Mouse (Mus musculus): ENCODE measurements around the gene Dpp6. TPM values are rescaled to one million over a fixed set of nuclear protein-coding genes. Genes with fewer than 3 reads are reported as not detected.

Gene Dpp6
- polyA plus RNA-seq, 1 experiment from 2014 or later: 3.1 TPM

GRCm38 (mm10) chr5:27108221-27108620, 291.2 kb downstream of the Dpp6 start:
- WGBS: 94% methylated on average over 1 of the region's 1 CpGs

DNA sequence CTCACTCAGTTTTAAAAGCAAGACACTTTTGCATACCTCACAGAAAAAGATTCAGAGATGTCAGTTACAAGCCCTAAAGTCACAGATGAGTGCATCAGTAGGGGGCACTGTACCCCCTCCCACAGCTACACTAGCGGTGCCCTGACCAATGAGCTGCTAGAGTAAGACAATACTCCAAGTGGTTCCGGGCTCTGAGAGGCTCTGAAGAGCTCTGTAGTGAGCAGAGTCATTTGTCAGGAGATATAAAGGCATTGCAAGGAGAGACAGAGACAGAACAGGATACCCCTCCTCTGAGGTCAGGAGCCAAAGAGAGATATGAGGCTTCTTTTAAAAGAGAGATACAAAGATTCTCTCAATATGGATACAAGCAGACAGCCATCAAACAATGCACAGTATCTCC, 305.5 kb downstream of the Dpp6 start:
- Histone ChIP-seq H3K9me3 (ENCODE audit: control insufficient read depth, low read depth, low read length) (no peaks in the 10 kb centered on the region), H3K27me3 (ENCODE audit: control insufficient read depth, insufficient read depth, low read length) (no peaks in the 10 kb centered on the region), H3K4me1 (ENCODE audit: control insufficient read depth, insufficient read depth, low read length) (no peaks in the 10 kb centered on the region), H3K4me3 (ENCODE audit: low read depth, low read length) (no peak overlapping the region), H3K27ac (ENCODE audit: low read length) (no peak overlapping the region), H3K36me3 (ENCODE audit: control insufficient read depth, insufficient read depth, low read length) (no peaks in the 10 kb centered on the region), H3K4me2 (replicated peaks; ENCODE audit: low read depth, low read length) (no peak overlapping the region), H3K9ac (replicated peaks; ENCODE audit: low read depth, low read length) (no peak overlapping the region)
- 24% methylated on average over 2 of the region's 2 CpGs for WGBS
- no peak for ATAC-seq (ENCODE audit: insufficient number of reproducible peaks, insufficient read depth, low FRiP score, low read depth)

More at GRCm38 (mm10) chr5:27108221-27108620, 291.2 kb downstream of the Dpp6 start:
- no peaks in the 10 kb centered on the region for H3K4me1 ChIP-seq (ENCODE audit: control insufficient read depth, insufficient read depth, low read length)
- no peak for ATAC-seq (ENCODE audit: insufficient number of reproducible peaks, insufficient read depth, low FRiP score, low read depth)
- no peaks in the 10 kb centered on the region for H3K36me3 ChIP-seq (ENCODE audit: control insufficient read depth, insufficient read depth, low read length)
- H3K9ac ChIP-seq (replicated peaks; ENCODE audit: low read depth, low read length): no peak overlapping the region
- H3K9me3 ChIP-seq (ENCODE audit: control insufficient read depth, low read depth, low read length): no peaks in the 10 kb centered on the region
- H3K27ac ChIP-seq (ENCODE audit: low read length): no peak overlapping the region
- H3K27me3 ChIP-seq (ENCODE audit: control insufficient read depth, insufficient read depth, low read length): no peaks in the 10 kb centered on the region
- no peak overlapping the region for H3K4me3 ChIP-seq (ENCODE audit: low read depth, low read length)
- H3K4me2 ChIP-seq (replicated peaks; ENCODE audit: low read depth, low read length): no peak overlapping the region

DNA sequence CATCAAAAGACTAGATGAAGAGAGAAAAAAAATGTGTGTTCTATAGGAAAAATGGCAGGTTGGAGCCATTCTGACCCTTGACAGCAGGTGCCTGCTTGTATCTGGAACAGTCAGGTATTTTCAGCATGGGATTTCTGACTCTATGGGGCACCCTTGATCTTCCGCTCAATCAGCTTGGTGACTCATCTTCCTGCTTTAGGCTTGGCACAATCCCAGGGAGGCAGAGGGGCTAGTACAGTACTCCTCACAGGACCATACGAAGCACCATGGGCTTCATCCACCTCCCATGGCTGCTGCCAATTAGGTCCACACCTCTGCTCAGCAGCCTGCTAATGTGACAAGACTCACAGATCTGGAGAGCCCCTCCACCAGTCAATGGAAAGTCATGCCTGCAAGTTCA, 305.9 kb downstream of the Dpp6 start:
- Histone ChIP-seq H3K4me2 (replicated peaks; ENCODE audit: low read depth, low read length) (no peak overlapping the region), H3K27me3 (ENCODE audit: control insufficient read depth, insufficient read depth, low read length) (no peaks in the 10 kb centered on the region), H3K36me3 (ENCODE audit: control insufficient read depth, insufficient read depth, low read length) (no peaks in the 10 kb centered on the region), H3K4me1 (ENCODE audit: control insufficient read depth, insufficient read depth, low read length) (no peaks in the 10 kb centered on the region), H3K27ac (ENCODE audit: low read length) (no peak overlapping the region), H3K9me3 (ENCODE audit: control insufficient read depth, low read depth, low read length) (no peaks in the 10 kb centered on the region), H3K9ac (replicated peaks; ENCODE audit: low read depth, low read length) (no peak overlapping the region), H3K4me3 (ENCODE audit: low read depth, low read length) (no peak overlapping the region)
- 92% methylated on average over 2 of the region's 2 CpGs for WGBS
- ATAC-seq (ENCODE audit: insufficient number of reproducible peaks, insufficient read depth, low FRiP score, low read depth): no peak

- H3K27me3 ChIP-seq (ENCODE audit: control insufficient read depth, insufficient read depth, low read length): no peaks in the 10 kb centered on the region
- H3K36me3 ChIP-seq (ENCODE audit: control insufficient read depth, insufficient read depth, low read length): no peaks in the 10 kb centered on the region
- 75% methylated on average over 4 of the region's 4 CpGs for WGBS
- H3K4me1 ChIP-seq (ENCODE audit: control insufficient read depth, insufficient read depth, low read length): no peaks in the 10 kb centered on the region
- no peak overlapping the region for H3K27ac ChIP-seq (ENCODE audit: low read length)
- no peaks in the 10 kb centered on the region for H3K9me3 ChIP-seq (ENCODE audit: control insufficient read depth, low read depth, low read length)
- no peak overlapping the region for H3K4me3 ChIP-seq (ENCODE audit: low read depth, low read length)
- H3K9ac ChIP-seq (replicated peaks; ENCODE audit: low read depth, low read length): no peak overlapping the region
- no peak overlapping the region for H3K4me2 ChIP-seq (replicated peaks; ENCODE audit: low read depth, low read length)
- no peak for ATAC-seq (ENCODE audit: insufficient number of reproducible peaks, insufficient read depth, low FRiP score, low read depth)
Measured at GRCm38 (mm10) chr5:27126034-27126433, 309.0 kb downstream of the Dpp6 start.

DNA sequence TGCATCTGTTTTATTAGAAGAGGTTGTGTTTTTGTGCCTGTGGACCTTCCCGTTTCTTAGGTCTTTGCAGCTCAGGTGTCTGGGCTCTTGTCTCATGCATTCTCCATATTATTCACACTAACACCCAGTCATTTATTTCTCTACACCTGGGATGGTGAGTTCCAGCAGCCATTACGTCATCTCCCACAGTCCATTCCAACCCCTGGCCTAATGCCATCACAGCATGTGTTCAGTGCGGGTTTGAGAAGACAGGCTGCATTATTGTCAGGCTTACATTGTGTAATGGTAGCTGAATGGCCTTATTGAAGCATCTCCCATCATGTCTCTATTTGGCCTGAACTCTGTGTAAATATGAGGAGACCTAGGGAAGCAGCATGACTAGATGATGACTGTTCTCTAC, 316.2 kb downstream of the Dpp6 start:
- Histone ChIP-seq H3K4me1 (ENCODE audit: control insufficient read depth, insufficient read depth, low read length) (no peaks in the 10 kb centered on the region), H3K4me2 (replicated peaks; ENCODE audit: low read depth, low read length) (no peak overlapping the region), H3K9ac (replicated peaks; ENCODE audit: low read depth, low read length) (no peak overlapping the region), H3K27me3 (ENCODE audit: control insufficient read depth, insufficient read depth, low read length) (no peaks in the 10 kb centered on the region), H3K9me3 (ENCODE audit: control insufficient read depth, low read depth, low read length) (no peaks in the 10 kb centered on the region), H3K4me3 (ENCODE audit: low read depth, low read length) (no peak overlapping the region), H3K27ac (ENCODE audit: low read length) (no peak overlapping the region), H3K36me3 (ENCODE audit: control insufficient read depth, insufficient read depth, low read length) (no peaks in the 10 kb centered on the region)
- 71% methylated on average over 3 of the region's 3 CpGs for WGBS
- ATAC-seq (ENCODE audit: insufficient number of reproducible peaks, insufficient read depth, low FRiP score, low read depth): no peak

DNA sequence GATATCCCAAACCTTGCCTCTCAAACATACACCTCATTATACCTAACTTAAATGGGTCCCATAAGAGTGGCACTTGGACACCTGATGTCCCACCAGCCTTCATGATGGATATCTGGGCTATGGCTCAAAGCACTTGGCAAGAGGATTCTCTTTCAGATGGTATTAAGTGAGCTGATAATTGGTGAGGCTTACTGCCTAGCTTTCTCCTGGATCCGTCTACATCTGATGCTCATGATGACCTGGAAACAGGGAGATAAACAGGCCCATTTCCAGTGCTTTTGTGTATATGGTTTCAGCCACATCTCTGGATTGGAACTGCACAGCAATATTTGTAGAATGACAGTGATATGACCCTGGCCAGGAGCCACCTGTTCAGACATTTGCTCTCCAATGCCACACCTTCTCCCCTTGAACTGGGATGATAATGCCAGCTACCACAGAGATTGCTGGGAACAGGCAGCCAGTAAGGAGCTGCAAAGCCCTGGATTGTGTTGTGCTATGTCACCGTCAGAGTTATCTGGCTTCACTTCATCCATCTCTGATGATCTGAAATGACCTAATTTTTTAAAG, 317.5 kb downstream of the Dpp6 start:
- Histone ChIP-seq H3K9me3 (ENCODE audit: control insufficient read depth, low read depth, low read length) (no peaks in the 10 kb centered on the region), H3K36me3 (ENCODE audit: control insufficient read depth, insufficient read depth, low read length) (no peaks in the 10 kb centered on the region), H3K4me1 (ENCODE audit: control insufficient read depth, insufficient read depth, low read length) (no peaks in the 10 kb centered on the region), H3K4me3 (ENCODE audit: low read depth, low read length) (no peak overlapping the region), H3K4me2 (replicated peaks; ENCODE audit: low read depth, low read length) (no peak overlapping the region), H3K27ac (ENCODE audit: low read length) (no peak overlapping the region), H3K27me3 (ENCODE audit: control insufficient read depth, insufficient read depth, low read length) (no peaks in the 10 kb centered on the region), H3K9ac (replicated peaks; ENCODE audit: low read depth, low read length) (no peak overlapping the region)
- no peak for ATAC-seq (ENCODE audit: insufficient number of reproducible peaks, insufficient read depth, low FRiP score, low read depth)
- 77% methylated on average over 2 of the region's 2 CpGs for WGBS

- Histone ChIP-seq H3K4me1 (ENCODE audit: control insufficient read depth, insufficient read depth, low read length) (no peaks in the 10 kb centered on the region), H3K4me3 (ENCODE audit: low read depth, low read length) (no peak overlapping the region), H3K36me3 (ENCODE audit: control insufficient read depth, insufficient read depth, low read length) (no peaks in the 10 kb centered on the region), H3K9ac (replicated peaks; ENCODE audit: low read depth, low read length) (no peak overlapping the region), H3K27me3 (ENCODE audit: control insufficient read depth, insufficient read depth, low read length) (no peaks in the 10 kb centered on the region), H3K27ac (ENCODE audit: low read length) (no peak overlapping the region), H3K4me2 (replicated peaks; ENCODE audit: low read depth, low read length) (no peak overlapping the region), H3K9me3 (ENCODE audit: control insufficient read depth, low read depth, low read length) (no peaks in the 10 kb centered on the region)
- WGBS: 73% methylated on average over 6 of the region's 6 CpGs
- ATAC-seq (ENCODE audit: insufficient number of reproducible peaks, insufficient read depth, low FRiP score, low read depth): no peak
Measured at GRCm38 (mm10) chr5:27147397-27147945, 330.5 kb downstream of the Dpp6 start.

DNA sequence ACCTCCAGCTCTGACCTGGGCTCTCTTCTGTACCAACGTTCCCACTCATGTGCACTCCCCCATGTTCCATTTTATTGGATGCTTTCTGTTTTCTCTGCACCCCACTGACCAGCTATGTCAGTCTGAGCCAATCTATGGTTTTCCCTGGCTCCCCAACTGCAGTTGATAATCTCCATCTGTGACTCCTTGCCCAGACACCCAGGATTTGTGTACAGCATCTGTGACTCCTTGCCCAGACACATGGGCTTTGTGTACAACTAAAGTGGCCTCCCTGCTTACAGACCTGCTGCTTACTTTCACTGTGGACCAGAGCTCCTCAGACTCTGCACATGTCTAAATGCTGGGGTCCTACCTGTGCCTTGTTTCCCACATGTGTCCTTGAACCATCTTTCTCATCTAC, 334.0 kb downstream of the Dpp6 start:
- H3K36me3 ChIP-seq (ENCODE audit: control insufficient read depth, insufficient read depth, low read length): no peaks in the 10 kb centered on the region
- no peaks in the 10 kb centered on the region for H3K4me1 ChIP-seq (ENCODE audit: control insufficient read depth, insufficient read depth, low read length)
- no peak overlapping the region for H3K27ac ChIP-seq (ENCODE audit: low read length)
- H3K9me3 ChIP-seq (ENCODE audit: control insufficient read depth, low read depth, low read length): no peaks in the 10 kb centered on the region
- ATAC-seq (ENCODE audit: insufficient number of reproducible peaks, insufficient read depth, low FRiP score, low read depth): no peak
- H3K27me3 ChIP-seq (ENCODE audit: control insufficient read depth, insufficient read depth, low read length): no peaks in the 10 kb centered on the region
- no peak overlapping the region for H3K4me2 ChIP-seq (replicated peaks; ENCODE audit: low read depth, low read length)
- no peak overlapping the region for H3K4me3 ChIP-seq (ENCODE audit: low read depth, low read length)
- no peak overlapping the region for H3K9ac ChIP-seq (replicated peaks; ENCODE audit: low read depth, low read length)
- WGBS: 72% methylated on average over 1 of the region's 1 CpGs

GRCm38 (mm10) chr5:27155671-27156070, 338.7 kb downstream of the Dpp6 start:
- Histone ChIP-seq H3K36me3 (ENCODE audit: control insufficient read depth, insufficient read depth, low read length) (no peaks in the 10 kb centered on the region), H3K4me1 (ENCODE audit: control insufficient read depth, insufficient read depth, low read length) (no peaks in the 10 kb centered on the region), H3K4me3 (ENCODE audit: low read depth, low read length) (no peak overlapping the region), H3K27ac (ENCODE audit: low read length) (no peak overlapping the region), H3K9ac (replicated peaks; ENCODE audit: low read depth, low read length) (no peak overlapping the region), H3K4me2 (replicated peaks; ENCODE audit: low read depth, low read length) (no peak overlapping the region), H3K27me3 (ENCODE audit: control insufficient read depth, insufficient read depth, low read length) (no peaks in the 10 kb centered on the region), H3K9me3 (ENCODE audit: control insufficient read depth, low read depth, low read length) (no peaks in the 10 kb centered on the region)
- WGBS: 79% methylated on average over 3 of the region's 3 CpGs
- ATAC-seq (ENCODE audit: insufficient number of reproducible peaks, insufficient read depth, low FRiP score, low read depth): no peak

Data from stomach, embryonic 14.5 days (tissue).